Mouse (Mus musculus): ENCODE data around the gene Mtmr6.
"Not testable (repeated sequence)": the region's sequence is repeated elsewhere in the genome, so short reads cannot be mapped to it uniquely, and the experiment has no call there.

Mtmr6 gene

GRCm38 (mm10) chr14:60295531-60295930 is 30.5 kb downstream of the Mtmr6 start:
- no peak for DNase-seq (ENCODE audit: low read depth, low spot score)

- DNase-seq (ENCODE audit: low read depth, low spot score): no peak
These were observed 35.4 kb downstream of the Mtmr6 start for GRCm38 (mm10) chr14:60300224-60300991.

- no peak for DNase-seq (ENCODE audit: low read depth, low spot score)
These were observed 36.0 kb downstream of the Mtmr6 start for GRCm38 (mm10) chr14:60301024-60301423.

- no peak for DNase-seq (ENCODE audit: low read depth, low spot score)
These were observed 37.4 kb downstream of the Mtmr6 start for GRCm38 (mm10) chr14:60302441-60302840.

- no peak for DNase-seq (ENCODE audit: low read depth, low spot score)
These were observed 39.6 kb downstream of the Mtmr6 start for GRCm38 (mm10) chr14:60304441-60305220.

GRCm38 (mm10) chr14:60308113-60308512 is 43.1 kb downstream of the Mtmr6 start:
- DNase-seq (ENCODE audit: low read depth, low spot score): no peak

DNA sequence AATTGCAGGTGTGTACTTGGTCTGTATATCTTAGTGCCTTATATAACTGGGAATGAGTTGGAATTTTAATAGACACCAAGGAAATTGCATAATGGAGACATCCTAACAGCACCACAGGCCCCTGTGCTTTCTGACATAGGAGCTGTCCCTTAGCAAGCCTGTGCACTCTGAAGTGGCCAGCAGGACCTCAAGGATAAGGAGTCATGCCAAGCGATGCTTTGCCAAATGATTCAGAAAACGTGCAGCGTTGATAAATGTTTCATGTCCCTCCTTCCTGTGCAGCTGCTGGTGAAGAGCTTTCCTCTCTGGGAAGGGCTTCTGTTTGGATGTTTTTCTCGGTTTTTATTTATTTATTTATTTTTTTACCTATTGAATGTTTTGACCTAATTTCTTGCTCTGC is 45.7 kb downstream of the Mtmr6 start:
- DNase-seq (ENCODE audit: low read depth, low spot score): no peak

GRCm38 (mm10) chr14:60319231-60319630 is 54.2 kb downstream of the Mtmr6 start:
- DNase-seq (ENCODE audit: low read depth, low spot score): no peak

DNA sequence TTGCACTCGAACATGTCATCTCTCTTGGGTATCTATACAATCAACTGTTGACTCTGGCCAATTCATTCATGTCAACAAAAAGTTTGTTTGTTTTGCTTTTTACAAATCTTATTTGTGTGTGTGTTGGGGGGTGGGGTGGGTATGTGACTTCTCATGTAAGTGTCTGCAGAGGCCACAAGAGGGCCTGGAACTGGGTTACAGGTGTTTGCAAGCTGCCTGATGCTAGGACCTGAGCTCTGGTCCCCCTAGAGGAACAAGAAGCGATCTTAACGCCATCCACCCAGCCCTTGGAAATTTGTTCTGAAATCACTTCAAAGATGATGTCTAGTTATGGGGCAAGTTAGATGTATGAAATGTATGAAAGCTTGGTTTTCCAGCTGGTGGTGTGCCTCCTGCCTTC is 55.8 kb downstream of the Mtmr6 start:
- DNase-seq (ENCODE audit: low read depth, low spot score): no peak

GRCm38 (mm10) chr14:60340001-60340400 is 75.0 kb downstream of the Mtmr6 start:
- not testable (repeated sequence) for DNase-seq (ENCODE audit: low read depth, low spot score)

- DNase-seq (ENCODE audit: low read depth, low spot score): no peak
These were observed 75.5 kb downstream of the Mtmr6 start for GRCm38 (mm10) chr14:60340570-60340969.

GRCm38 (mm10) chr14:60345326-60345876 is 80.4 kb downstream of the Mtmr6 start:
- DNase-seq (ENCODE audit: low read depth, low spot score): no peak

Measured in retina, adult 2 months (tissue).